Mouse (Mus musculus) fat pad, adult 2 months (tissue): ENCODE results near the gene Serpina3n.
A peak's percentile ranks its signal among the peaks of the same experiment; 100 is the strongest.
"Not testable (repeated sequence)": the region's sequence is repeated elsewhere in the genome, so short reads cannot be mapped to it uniquely, and the experiment has no call there.

Experiments used
- DNase-seq: peaks from one replicate; pipeline ENCODE4 v3.0.0-alpha.2; 2011; ENCODE audit warnings: low read depth, low spot score; ENCODE audit errors: extremely low read depth

Gene Serpina3n

DNA sequence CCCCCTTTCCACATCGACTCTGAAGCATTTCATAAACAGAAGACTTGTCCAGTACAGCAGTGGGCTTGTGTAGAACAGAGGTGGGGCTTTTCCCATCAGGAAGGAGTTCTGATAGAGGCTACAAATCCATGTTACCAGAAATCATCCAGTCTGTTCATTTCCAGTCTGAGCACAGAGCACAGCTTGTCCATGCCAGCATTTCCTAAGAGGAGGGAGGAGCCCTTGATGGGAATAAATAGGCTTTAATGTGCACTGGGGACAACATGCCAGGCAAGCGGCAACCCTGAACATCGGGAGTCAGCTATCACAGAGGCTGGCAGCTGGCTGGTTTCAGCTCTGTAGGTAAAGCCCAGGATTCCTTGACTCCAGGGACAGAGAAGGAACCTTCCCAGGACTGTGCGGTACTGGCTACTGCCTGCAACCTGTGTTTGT, at the start of gene Serpina3n:
Gene Serpina3n, plus strand, starts transcription at position 276 of the 432 bp plus-strand sequence.
- DNase-seq = no peak

DNA sequence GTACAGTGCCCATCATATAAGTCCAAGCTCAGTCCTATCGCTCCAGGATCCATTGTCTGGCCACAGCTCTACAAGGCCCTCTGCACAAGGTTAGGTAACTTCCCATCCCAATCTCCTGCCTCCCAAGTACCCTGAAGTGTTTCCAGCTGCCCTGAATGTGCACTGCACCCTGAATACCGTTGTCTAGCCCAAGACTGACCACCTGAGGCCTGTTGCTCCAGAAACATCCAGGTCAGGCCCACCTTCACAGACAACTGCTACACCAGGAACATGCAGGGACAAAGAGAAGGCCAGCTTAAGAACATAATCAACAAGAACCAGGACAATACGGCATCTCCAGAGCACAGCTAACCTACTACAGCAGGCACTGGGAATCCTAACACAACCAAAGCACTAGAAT, 36.5 kb upstream of the Serpina3n start:
- DNase-seq = no peak

DNA sequence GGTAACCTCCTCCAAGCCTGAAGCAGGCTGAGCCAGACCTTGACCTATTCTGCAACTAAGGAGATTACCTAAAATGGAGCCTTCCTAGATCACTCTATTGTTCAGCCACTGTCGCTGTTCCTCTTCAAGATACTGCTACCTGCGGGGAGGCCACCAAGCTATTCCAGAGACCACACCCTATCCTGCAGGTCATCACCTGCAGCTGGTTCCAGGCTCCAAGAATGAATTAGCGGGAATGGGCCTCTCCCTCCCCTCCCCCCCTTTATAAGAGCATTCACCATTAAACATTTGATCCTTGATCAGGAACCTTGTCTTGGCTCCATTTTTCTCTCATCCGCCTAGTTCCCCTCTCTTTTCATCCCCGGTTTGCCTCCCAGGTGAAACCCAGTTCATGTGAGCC, 29.4 kb upstream of the Serpina3n start:
- DNase-seq = not testable (repeated sequence)

DNA sequence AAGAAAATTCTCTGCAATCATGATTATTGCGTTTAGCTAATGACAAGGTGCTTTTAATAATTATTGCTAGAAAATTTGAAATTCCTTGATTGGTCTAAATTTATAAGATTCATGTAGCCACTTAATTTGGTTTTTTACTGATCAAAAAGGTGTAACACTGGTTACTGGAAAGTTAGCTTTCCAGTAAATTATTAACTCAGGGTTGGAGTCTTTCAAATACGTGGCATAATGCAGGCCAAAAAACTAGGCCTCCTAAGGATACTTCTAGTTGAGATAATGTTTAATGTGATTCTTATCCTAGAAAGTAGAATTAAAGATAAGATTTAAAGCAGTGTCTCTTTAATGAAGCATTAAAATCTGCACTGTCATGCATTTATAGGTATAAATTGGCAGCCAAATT, 28.2 kb upstream of the Serpina3n start:
- not testable (repeated sequence) for DNase-seq

DNA sequence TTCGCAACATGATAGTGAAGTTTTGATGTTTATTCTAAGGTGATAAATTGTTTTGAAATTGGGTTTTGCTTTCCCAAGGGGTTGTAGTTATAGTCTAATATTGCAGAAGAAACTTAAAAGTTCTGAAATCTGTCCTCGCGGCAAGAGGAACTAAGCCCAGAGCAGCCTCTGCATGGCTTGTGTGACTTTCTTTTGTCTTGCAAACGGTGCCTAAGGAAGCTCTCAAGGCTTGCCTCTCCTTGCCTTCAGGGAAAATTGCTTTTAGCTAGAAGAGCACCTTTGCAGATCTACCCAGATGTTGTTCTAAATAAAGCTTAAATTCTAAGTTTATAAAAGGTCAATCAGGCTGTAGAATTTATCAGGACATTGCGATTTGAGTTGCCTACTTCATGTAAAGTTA, 27.7 kb upstream of the Serpina3n start:
- not testable (repeated sequence) for DNase-seq

DNA sequence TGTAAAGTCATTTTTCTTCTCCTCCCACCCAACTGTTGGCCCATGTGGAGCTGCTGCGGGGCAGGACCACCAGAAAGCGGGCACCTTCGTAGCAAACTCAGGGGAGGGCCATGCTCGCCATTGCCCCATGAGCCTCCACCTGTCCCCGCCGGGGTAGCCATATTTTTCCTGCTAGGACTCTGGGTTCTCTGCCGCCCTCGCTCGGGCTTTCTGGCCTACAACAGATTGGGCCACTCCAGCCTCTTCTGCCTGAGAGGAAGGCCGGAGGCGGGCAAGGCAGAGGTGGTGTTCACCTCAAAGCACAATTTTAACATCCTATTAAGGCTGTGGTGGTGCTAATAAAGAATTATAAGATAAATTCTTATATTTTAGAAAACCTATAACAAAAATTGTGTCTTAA, 26.7 kb upstream of the Serpina3n start:
- DNase-seq = no peak

DNA sequence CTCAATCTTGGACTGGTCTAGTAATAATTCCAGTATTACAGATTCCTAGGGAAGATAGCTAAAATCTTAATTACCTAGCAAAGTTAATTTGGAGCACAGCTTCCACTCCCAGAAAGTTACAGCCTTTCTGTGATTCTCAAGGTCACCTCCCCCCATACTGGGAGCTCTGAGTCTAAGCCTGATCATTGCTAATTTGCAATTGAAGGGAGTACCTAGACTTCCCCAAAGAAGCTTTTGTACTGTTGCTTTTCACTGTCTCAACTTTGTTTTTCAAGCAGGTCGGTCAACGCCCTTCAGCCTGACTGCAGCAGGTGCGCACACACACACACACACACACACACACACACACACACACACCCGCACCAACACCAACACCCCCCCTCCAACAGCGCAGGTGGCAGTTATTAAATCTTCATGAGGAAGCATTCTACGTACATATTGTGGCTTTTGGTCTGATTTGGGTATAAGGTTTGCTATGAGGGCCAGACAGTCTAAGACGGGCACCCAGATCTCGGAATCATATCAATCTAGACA, 25.4 kb upstream of the Serpina3n start:
- not testable (repeated sequence) for DNase-seq

DNA sequence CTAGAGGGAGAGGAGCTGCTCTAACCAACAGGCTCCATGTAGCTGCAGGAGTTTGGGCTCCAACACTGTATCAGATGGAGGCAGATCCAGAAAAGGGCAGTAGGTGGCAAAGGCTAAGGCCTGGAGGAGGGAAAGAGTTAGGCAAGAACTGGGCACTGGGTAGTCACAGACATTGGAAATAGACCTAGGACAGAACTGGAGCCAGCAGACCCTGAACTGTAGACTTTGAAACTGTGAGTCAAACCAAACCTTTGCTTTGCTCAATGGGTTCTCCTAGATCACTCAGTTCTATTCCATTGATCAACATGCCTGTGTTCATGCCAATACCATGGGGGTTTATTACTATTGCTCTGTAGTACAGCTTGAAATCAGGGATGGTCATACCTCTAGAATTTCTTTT, 20.5 kb upstream of the Serpina3n start:
- not testable (repeated sequence) for DNase-seq

DNA sequence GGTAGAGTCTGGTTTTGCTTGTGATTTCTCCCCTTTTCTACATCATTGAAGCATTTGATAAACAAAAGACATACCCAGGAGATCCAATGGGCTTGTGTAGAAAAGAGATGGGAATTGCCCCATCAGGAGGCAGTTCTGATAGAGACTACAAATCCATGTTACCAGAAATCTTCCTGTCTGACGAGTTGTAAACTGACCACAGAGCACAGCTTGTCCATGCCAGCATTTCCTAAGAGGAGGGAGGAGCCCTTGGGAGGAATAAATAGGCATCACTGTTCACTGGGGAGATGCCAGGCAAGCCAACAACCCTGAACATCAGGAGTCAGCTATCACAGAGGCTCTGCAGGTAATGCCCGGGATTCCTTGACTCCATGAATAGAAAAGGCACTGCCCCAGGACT, 19.7 kb upstream of the Serpina3n start:
- DNase-seq = not testable (repeated sequence)

DNA sequence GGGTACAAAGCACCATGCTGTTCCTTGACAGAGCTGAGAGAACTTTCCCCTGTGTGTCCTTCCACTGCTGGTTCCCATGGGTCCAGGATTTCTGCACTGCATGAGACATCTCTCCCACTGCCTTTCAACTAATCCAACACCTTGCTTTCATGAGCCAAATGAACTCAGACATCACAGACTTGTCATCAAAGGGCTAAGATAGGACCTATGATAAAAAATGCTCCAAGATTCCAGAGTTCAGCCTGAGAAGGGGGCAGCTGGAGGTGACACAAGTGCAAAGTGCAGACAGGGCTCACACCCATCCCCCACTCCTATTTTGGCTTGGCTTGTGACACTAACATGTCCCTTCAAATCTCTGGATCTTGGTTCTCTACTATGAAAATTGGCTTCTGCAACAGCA, 18.1 kb upstream of the Serpina3n start:
- no peak for DNase-seq

DNA sequence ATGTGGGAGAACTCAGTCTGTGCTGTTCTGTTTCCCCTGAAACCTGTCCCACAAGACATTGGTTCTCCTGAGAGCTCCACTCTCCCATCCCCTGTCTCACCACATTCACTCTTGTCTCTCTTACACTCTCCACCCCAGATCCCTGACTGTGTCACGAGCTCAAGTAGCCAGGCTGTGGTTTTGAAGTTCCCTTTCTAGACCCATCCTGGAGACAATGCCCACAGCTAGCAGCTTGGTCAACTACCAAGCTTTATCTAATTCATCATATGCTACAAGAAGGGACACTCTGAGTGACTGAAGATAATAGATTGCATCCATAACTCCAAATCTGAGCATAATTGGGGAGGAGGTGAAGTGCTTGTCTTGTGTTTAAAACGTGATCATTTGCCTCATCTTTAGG, 15.5 kb upstream of the Serpina3n start:
- not testable (repeated sequence) for DNase-seq

DNA sequence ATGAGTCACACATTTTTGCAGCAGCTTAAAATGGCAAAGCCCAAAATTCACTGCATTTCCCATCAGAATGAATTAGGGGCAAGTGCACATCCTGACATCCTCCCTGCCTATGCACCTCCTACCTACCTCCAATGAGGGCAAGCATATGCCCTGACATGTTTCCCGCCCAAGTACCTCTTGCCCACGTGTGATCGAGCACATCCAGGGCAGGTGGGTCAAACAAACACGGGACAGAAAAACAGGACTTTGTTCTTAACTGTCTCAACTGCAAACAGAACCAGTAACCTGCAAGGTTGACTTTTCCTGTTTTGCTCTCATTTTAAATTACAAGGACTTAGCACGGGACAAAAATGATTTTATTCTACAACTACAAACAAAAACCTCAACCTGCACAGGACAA, 2.6 kb upstream of the Serpina3n start:
- no peak for DNase-seq

DNA sequence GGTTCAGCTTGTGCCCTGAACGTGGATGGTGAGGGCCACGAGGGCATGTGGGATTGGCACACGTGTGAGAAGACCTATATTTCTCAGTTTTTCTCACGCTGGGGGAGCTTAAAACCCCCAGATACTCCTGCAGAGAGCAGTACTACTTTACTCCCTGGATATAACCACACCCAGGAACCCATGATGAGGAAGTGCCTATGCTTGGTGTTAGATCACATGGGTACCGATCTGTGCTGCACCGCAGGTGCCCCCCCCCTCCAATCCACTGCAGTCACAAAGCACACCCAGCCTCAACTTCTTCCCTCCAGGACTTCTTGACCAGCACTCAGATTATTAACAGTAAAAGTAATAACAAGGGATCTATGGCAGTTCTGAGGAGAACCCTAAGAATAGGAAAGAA, 6.0 kb downstream of the Serpina3n start:
- no peak for DNase-seq

DNA sequence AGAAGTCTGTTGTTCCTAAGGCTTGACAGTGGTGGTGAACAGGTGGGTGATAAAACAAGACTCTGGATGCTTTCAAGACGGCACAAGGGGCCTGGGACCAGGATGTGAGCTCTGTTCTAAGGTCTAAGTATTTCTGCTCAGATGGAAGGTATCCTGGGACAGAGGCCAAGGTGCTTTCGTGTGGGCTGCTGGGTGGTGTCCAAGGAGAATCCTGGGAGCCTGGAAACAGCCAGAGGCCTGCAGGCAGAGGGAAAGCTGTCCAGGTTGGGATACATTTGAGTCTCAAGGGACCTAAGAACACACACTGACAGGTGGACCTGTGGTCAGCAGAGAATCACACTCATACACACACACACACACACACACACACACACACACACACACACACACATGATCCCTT, 8.0 kb downstream of the Serpina3n start:
- no peak for DNase-seq

DNA sequence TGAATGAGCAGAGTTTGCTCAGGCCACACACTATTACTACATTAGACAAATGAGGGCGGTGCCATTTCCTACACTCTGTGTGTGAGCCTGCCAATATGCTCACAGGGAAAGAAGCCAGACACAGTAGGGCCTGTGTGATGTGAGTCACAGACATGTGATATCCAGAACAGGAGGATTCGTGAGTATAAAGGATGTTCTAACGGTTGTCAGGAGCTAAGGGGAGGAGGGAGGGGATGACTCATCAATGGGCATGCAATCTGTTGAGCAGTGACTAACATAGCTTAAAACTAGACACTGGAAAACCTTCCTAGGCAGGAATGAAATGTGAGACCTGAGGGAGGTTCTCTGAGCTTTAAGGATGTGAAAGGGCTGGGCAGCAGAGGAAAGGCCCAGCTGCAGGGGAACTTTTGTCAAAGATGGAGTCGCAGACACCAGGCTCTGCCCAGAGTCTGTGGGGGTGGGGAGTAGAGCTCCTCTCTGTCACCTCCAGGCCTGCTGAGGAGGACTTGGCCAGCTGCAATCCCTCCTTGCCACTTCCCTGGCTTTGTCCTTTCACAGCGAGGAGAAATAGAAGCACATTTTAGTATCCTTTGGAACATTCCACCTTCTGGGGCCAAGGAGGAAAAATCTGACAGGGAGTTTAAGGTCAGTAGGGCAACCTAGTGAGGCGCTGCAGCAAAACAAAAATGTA, 9.2 kb downstream of the Serpina3n start:
- DNase-seq = peak; percentile 36

DNA sequence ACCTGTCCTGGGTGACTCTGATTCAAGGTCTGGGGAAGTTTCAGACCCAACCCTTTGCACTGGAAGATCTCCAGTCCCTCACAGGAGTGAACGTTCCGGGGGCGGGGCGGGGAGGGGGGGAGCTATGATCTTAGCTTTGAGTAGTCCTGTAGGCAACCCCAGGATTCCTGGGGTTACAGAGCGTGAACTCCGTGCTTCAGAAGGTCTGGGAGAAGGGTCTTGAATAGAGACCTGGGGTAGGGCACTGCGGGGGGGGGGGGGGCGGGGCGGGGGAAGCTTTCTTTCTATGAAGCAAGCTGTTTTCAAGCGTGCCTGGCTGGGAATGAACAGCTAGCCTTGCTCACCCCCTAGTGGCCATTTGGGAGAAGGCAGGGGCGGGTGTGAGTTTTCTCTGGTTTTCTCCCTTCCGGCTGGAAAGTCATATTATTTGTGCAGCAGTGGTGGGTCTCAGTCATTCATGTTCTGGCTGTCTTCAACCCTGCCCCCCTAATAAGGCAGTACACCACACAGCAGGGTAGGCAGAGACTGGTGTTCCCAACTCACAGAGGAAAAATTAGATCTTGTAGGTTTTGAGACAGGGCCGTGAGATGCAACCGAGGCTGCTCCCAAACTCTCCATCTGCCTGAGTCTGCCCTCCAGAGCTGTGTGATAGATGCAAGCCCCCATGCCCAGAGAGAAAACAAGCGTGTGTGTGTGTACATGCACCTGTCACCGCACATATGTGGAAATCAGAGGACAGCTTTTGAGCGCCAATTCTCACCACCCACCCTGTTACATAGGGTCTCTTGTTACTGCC, 12.0 kb downstream of the Serpina3n start:
- DNase-seq = no peak

DNA sequence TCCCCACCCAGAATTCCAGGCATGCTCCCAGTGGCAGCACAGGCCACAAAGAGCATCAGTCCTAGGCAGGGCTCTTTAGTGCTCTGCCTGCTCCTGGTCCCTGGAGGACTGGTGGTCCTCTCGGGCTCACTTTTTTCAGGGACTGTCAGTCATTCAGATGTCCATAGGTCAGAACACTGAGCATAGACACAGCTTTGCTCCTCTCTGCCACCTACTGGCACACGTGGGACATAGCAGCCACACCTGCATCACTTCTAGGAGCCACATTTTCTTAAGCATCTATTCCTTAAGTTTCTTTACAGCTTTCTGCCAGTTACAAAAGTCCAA, 12.6 kb downstream of the Serpina3n start:
- DNase-seq = no peak

DNA sequence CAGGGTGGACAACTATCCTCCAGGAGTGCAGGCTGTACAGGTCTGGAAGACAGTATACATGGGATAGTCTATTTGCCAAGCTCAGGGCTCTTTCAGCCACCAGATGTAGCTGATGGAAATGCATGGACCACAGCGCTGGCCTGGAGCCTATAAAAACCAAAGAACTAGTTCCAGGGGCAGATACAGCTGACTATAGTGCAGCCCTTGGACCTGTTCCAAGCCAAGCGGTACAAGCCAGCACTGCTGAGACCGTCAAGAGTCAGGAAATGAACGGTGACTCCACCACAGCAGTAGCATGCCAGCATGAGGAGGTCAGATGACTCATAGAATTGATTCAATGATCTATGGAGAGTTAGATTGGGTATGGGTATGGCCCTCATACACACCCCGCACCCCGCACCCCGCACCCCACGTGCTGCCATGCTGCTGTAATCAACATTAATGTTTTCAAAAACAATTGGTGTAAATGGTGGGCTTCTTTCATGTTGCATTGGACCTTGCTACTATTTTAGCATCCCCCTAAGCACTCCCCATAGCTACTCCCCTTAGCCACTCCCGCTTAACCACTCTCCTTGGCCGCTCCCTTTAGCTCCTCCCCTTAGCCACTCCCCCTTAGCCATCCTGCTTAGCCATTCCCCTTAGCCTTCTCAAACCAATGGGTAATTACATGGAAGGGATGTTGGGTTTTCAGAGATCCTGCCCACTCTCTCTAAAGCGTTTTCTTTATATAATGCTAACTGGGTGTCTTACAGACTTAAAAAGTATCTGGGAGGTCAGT, 16.3 kb downstream of the Serpina3n start:
- DNase-seq = no peak

DNA sequence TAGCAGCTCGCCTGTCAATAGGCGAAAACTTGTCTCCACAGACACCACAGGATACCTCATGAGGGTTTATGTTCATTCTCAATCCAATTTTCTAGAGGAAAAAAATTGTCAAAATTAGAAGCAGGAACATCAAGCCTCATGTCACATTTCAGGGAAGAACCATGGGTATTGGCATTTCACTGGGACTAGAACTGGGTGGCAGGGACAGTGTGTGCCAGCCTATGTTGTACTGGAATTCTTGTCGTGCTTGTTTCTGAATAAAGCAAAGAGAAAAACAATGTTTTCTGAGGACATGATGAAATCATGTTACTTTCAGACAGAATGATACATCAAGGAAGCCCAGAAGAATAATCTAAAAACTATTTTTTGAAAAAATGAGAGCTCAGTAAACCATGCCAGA, 19.1 kb downstream of the Serpina3n start:
- no peak for DNase-seq

DNA sequence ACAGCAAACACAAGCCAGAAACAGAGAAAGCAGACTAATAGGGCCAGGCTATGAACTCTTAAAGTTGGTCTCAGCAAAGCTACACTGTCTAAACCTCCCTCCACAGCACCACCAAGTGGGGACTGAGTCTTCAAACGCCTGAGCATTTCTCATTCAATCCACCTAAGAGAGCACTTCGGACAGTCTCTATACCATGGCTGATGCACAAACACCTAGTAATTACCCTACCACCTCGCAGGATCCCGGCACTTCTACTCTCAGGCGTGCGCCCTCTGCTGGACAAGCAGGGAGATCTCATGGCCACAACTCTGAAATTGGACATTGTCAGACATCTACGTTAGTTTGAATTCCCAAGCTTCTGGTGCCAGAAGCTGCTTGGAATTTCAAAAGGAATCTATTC, 20.4 kb downstream of the Serpina3n start:
- DNase-seq = no peak

DNA sequence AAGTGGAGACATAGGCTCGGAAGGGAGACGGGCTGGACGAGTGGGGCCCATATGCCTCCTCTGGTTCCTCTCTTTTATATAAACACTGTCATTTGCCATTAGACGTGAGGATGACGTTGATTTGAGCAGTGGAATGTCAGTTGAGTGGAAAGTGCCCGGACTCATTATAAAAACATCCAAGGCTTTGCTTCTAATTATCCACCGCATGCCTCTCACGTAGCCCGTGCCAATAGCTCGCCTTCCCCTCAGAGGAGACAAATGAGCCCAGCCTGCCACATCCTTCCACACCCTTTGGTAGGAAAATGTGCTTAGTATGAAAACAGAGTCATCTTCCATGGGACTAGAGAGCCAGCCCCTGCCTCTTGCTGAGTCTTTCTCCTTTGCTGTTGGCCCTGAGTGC, 24.8 kb downstream of the Serpina3n start:
- DNase-seq = no peak

DNA sequence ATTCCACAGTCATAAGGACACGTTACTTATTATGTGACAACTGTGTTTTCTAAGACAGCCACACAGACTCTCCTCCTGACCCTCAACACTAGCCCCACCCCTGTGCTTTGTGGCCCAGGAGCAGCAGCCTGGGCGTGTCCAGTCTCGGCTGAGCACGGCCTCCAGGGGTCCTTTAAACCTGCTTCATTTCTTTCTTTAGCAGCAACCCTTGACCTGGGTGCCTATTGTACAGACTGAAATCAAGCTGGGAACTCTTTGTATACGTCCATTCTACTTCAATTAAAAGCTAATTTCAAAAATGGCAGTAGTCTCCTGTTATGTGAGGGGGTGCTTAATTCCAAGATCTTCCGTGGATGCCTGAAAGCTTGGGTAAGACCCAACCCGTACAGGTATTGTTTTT, 26.7 kb downstream of the Serpina3n start:
- DNase-seq = no peak
